ENCODE assay signal across 9 mouse cellular contexts in the genomic region with DNA sequence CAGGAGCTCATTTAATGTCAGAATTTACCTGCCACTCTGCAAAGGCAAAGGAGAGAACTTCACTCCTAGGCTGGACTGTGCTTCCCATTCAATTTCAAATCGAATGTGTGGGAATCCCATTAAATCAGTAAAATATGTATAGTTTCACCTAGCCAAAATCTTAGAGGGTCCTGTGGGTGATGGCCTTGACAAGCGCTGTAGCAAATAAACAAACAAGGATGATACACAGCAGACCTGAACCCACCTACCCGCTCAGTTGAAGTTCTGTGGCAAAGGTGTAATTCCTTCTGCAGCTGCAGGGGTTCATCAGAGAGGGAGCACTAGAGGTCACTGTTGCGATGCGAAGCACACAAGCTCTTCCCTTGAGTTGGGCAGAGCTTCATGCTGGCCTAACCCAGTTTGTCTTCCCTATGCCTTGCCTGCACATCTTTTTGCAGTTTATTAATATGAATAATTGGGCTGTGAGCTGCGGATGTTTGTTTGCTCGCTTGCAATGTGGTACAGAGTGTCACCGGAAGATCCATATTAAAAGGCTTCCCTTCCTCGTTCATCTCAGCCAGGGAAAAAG. TPM values are rescaled to one million over a fixed set of nuclear protein-coding genes. Genes with fewer than 3 reads are reported as not detected.
A peak's percentile ranks its signal among the peaks of the same experiment; 100 is the strongest.
DNase-seq lines count a peak whose midpoint lies in the region; ATAC-seq lines count a peak whose summit lies in the region.
"Had no signal": no experiment of that assay in that cellular context is flagged by ENCODE, and none has a peak within 500 bp of the region (broad histone marks: within the 10 kb centered on the region; RNA-seq: fewer than 3 reads in every experiment).

No protein-coding gene starts in this region.

- peak; percentile 6 for DNase-seq in kidney, adult 11 months
- peak; percentile 73 for DNase-seq in cerebellum, adult 11 months
- peak; percentile 57 for DNase-seq in kidney, postnatal 10 days
- peak; percentile 59 for DNase-seq in mesoderm, embryonic 11.5 days (ENCODE audit: low read depth, low spot score)
- peak; percentile 58 for DNase-seq in right cerebral cortex, postnatal 4 days
- no peak for DNase-seq in thymus, adult 18-20 months

- ATAC-seq in kidney, embryonic 16.5 days (ENCODE audit: low FRiP score, low TSS enrichment), result no peak
- ATAC-seq in forebrain, embryonic 16.5 days, result peak; percentile 72

- WGBS in kidney, embryonic 16.5 days, result 19% methylated on average over 9 of the region's 9 CpGs
- 12% methylated on average over 9 of the region's 9 CpGs for WGBS in forebrain, embryonic 16.5 days

- H3K36me3 ChIP-seq in kidney, embryonic 16.5 days (ENCODE audit: insufficient read depth, low read length), result no peaks in the 10 kb centered on the region
- H3K36me3 ChIP-seq in forebrain, embryonic 16.5 days (ENCODE audit: control insufficient read depth, insufficient read depth), result no peaks in the 10 kb centered on the region
- H3K36me3 ChIP-seq: G1E had no signal

- no peak overlapping the region for H3K27ac ChIP-seq in kidney, embryonic 16.5 days (ENCODE audit: low read length)
- H3K27ac ChIP-seq in forebrain, embryonic 16.5 days (ENCODE audit: low read length), result no peak overlapping the region

- no peak overlapping the region for H3K9ac ChIP-seq in kidney, embryonic 16.5 days (replicated peaks; ENCODE audit: low read length)
- no peak overlapping the region for H3K9ac ChIP-seq in forebrain, embryonic 16.5 days (replicated peaks; ENCODE audit: low read depth, low read length)

- H3K4me1 ChIP-seq in kidney, embryonic 16.5 days (ENCODE audit: insufficient read depth, low read length), result 0 out of 2 replicates have a peak, but pooled peaks cover 8% of the 10 kb centered on the region
- peaks cover 15% of the 10 kb centered on the region for H3K4me1 ChIP-seq in forebrain, embryonic 16.5 days (replicated peaks; ENCODE audit: control insufficient read depth, insufficient read depth, low read length)

- H3K9me3 ChIP-seq in kidney, embryonic 16.5 days (ENCODE audit: low read length), result no peaks in the 10 kb centered on the region
- no peaks in the 10 kb centered on the region for H3K9me3 ChIP-seq in forebrain, embryonic 16.5 days (ENCODE audit: control insufficient read depth, low read length)

- H3K27me3 ChIP-seq in kidney, embryonic 16.5 days (ENCODE audit: insufficient read depth, low read length), result peaks cover 20% of the 10 kb centered on the region
- H3K27me3 ChIP-seq in forebrain, embryonic 16.5 days (replicated peaks; ENCODE audit: control insufficient read depth, insufficient read depth, low read length), result no peaks in the 10 kb centered on the region

- H3K4me3 ChIP-seq in kidney, embryonic 16.5 days (ENCODE audit: low read length), result no peak overlapping the region
- peak overlapping the region; percentile 56 for H3K4me3 ChIP-seq in forebrain, embryonic 16.5 days (replicated peaks; ENCODE audit: low read length)

- no peak overlapping the region for H3K4me2 ChIP-seq in kidney, embryonic 16.5 days (replicated peaks; ENCODE audit: low read depth, low read length)
- H3K4me2 ChIP-seq in forebrain, embryonic 16.5 days (ENCODE audit: low read length), result peak overlapping the region; percentile 66

RNA-seq across cellular contexts. Expression of gene Cntnap4, which starts 1.6 kb away (rescaled TPM):
- 0.12 and 0.13 TPM in 2 replicates for polyA plus RNA-seq in kidney, embryonic 16.5 days (2015; fragmentation: Nextera tagmentation; extraction: Ambion mirVana)
- 16.5 and 18.4 TPM in 2 replicates for polyA plus RNA-seq in forebrain, embryonic 16.5 days (2015; fragmentation: Nextera tagmentation; extraction: Ambion mirVana)
- polyA plus RNA-seq: G1E had no signal

Comparison
In these comparisons a context has a peak if more than half of its experiments do, and no peak if none do; other contexts are left out.
1. DNase-seq: peak in kidney, adult 11 months (single experiment), cerebellum, adult 11 months (single experiment), kidney, postnatal 10 days (single experiment), mesoderm, embryonic 11.5 days (single experiment) and right cerebral cortex, postnatal 4 days (single experiment); none in thymus, adult 18-20 months (0 of 2).
2. RNA of gene Cntnap4, which starts 1.6 kb away (polyA plus RNA-seq): 16.5 to 18.4 TPM in forebrain, embryonic 16.5 days; 0.12 to 0.13 TPM in kidney, embryonic 16.5 days; every median in the first group is over 10 times any median in the second.